Mouse (Mus musculus) mature B cell (primary cell): ENCODE measurements around the gene Mctp2.

Experiments
- in situ Hi-C: fragments of 300-500 bp; cut with MboI; formaldehyde crosslinking; loops from 2 replicates; pipeline ENCODE4 v1.14.3; 2019

Gene Mctp2

DNA sequence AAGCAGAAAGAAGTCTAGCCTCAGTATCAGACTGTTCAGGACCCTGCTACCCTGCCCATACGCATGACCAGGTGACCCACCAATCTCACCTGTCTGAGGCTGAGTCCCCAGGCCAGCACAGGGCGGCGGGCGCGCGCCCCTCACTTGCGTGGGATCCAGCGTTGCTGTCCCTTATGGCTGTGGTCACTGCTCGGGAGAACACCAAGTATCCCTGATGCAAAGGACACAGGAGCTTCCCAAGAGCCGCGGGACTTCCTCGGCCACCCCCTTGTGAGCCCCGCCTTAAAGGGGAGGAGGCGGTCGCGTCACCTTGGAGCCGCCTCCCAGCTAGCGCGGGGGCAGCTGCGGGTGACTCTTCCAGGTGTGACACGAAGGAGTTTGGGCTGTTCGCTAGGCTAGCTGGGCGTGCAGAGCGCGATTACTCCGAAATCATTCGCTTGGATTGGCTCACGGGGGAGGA lies at the start of gene Mctp2:
TSS of gene Mctp2 (minus strand) at position 227 of the 460 bp plus-strand sequence.
- in situ Hi-C loops = no loop called here

GRCm38 (mm10) chr7:72345901-72346300 lies 39.5 kb upstream of the Mctp2 start:
- in situ Hi-C loops = loop anchor here (5.0 kb wide), 1 partner anchor 104 kb away; no protein-coding TSS in a partner anchor

- in situ Hi-C loops = no loop called here
Observed at GRCm38 (mm10) chr7:72343751-72344150, 37.3 kb upstream of the Mctp2 start.

GRCm38 (mm10) chr7:72342822-72343221 lies 36.4 kb upstream of the Mctp2 start:
- in situ Hi-C loops = no loop called here

DNA sequence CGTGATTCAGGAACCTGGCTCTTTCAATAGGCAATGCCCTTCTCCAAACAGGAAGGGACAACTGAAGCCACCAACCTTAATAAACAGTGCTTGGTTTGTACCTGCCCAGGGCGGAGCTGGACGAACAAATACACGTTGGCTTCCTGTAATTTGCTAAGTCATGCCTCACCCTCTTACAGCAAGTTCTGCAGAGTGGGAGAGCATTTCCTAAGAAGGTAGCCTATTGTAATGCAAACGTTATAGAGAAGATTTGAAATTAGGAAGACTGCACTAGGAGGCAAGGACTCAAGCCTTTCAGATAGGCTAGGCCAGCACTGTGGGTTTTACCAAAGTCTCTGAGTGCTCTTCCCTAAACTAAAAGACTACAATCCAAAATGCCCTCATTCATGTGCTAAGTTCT lies 19.6 kb upstream of the Mctp2 start:
- in situ Hi-C loops = no loop called here

GRCm38 (mm10) chr7:72320906-72321305 lies 14.5 kb upstream of the Mctp2 start:
- in situ Hi-C loops = no loop called here

DNA sequence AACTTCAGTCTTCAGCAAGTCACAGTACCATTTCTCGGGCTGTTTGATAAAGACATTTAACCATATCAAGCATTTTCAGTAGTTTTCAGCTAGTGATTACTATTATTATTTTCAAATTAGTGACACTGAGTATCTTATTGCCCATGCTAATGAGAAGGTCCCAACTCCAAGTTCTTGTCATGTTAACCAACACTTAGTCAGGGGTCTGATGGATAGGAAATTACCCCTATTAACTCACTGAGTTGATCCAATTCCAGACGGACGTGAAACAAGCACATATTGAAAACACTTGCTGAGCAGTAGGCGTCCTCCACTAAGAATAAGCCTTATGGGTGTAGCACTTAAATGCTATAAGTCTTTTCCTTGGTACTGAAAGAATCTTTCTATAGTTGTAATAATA lies 14.0 kb upstream of the Mctp2 start:
- in situ Hi-C loops = no loop called here

DNA sequence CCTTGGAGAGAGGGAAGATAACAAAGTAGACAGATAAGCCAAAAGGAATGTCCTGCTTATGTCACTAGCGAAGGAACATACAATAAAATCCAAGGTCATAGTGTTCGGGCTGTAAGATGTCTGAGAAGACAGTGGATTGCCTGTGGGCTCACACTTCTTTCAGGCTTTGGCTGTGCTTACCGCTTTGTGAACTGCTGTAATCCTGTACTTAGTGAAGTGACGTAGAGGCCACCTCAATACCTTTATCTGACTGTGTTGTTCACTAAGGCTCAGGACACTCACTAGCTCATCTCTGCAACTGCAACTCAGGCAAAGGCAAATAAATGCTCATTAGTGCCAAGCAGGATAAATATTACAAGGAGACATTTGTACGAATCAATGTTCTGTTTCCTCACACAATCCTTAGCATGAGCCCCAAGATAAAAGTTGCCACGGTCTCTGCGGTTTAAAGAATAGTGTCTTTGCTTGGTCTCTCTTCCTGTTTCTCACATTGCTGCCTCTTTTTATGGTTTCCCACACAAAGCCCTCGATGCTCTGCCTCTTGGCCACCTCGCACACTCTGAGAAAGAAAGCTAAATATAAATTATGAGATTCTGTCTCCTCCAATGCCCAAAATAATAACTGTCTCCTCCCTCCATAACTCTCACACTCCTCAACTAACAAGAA lies 8.1 kb upstream of the Mctp2 start:
- in situ Hi-C loops = no loop called here

GRCm38 (mm10) chr7:72313908-72314307 lies 7.5 kb upstream of the Mctp2 start:
- in situ Hi-C loops = no loop called here

GRCm38 (mm10) chr7:72311582-72311981 lies 5.2 kb upstream of the Mctp2 start:
- in situ Hi-C loops = no loop called here

DNA sequence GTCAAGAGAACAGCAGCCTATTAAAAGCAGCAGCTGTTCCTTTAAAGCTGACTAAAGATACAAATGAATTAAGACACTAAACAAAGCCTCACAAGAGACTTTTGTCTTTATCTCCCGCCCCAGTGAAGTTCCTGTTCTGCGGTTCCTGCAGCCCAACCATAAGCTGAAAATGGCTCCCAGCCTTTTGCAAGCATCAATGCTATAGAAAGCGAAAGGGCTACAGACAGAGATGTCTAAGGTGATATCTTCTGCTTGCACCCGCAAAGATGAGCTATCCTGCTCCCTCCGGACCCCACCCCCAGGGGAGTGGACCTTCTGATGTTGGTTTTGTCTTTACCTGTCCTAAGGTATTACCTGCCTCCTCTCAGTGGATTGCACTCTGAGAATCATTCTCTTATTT lies 1.7 kb upstream of the Mctp2 start:
- in situ Hi-C loops = no loop called here

DNA sequence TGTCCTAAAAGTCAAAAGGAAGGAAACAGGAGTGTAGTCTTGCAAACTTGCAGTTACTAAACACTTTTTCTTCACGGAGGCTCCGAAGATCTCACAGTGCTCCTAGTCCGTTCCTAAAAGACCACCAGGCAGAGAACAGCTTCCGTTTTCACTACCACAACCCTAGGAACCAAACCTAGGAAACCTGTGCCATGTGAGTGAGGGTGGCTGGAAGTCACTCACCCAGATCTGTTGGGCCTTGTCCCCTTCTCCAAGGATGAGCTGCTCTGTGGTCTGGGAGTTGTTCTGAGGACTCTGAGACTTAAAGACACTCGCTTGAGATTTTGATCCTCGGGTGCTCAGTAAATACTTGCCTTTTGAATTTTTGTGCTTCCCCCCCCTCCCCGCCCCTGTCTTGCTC lies 439 bp upstream of the Mctp2 start:
- in situ Hi-C loops = no loop called here

- in situ Hi-C loops = no loop called here
Observed at GRCm38 (mm10) chr7:72305971-72306370, 437 bp downstream of the Mctp2 start.

DNA sequence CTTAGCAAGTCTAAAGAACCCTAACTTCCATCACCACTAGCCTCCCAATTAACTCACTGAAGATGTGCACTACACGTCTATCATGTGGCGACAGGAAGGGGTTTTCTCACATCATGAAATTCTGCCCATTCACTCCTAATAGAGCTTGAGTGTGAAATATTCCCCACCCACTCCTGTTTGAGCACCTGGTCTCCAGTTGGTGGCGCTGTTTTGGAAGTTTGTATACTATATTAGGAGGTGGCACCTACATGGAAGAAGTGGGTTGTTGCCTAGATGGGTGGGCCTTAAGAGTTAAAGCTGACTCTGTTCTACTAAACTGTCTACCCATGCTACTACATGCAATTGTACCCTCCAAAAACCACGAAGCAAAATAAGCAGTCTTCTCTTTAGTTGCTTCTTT lies 4.7 kb downstream of the Mctp2 start:
- in situ Hi-C loops = no loop called here

DNA sequence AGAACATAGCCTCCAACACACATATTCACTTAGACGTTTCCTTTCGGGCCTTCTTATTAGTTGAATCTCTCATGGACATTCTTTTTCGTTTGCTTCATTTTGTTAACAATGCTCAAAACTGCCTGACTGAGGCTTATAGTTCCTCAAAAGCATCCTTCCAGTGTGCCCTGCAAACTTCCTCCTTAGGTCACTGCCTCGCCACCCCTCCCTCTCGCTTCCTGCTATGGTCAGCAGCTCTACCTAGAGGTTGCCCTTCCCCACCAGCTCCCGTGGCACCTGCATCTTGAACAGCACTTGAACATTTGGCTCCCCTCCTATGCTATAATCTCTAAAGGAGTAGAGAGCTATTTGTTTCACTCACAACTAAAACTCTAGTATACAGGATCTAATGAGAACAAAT lies 6.7 kb downstream of the Mctp2 start:
- in situ Hi-C loops = no loop called here

- in situ Hi-C loops = no loop called here
Observed at GRCm38 (mm10) chr7:72297013-72297412, 9.4 kb downstream of the Mctp2 start.

DNA sequence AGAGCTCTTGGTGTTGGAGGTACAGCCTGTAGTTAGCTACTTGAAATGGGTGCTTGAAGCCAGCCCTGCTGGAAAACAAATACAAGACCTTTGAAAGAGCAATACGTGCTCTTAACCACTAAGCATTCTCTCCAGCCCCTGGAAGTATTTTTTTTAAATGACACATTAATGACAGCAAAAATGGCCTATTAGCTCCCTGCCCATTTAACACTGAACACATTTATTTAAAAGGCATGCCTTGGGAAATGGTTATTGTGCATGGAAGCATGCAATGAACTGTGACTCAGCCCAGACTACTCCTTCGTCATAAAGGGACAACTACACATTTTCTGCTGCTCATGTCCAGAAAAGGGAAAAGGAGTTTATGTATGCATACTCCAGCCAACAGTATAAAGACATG lies 10.2 kb downstream of the Mctp2 start:
- in situ Hi-C loops = no loop called here

DNA sequence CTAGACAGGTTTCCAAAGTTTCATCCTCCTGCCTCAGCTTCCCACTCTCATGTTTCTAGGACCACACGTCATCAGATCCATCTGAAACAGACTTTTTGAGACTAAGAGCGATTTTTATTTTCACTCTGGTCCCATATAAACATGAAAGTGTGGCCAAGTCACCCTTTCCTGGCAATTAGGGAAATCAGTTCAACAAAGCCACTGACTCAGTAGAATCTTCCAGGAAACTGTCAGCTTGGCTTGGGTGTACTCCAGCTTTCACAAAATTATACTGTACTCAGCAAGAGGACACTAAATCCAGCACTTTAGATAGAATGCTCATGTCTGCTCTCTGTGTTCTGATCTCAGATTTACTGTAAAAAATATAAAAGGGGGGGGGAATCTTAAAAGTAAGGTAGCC lies 11.5 kb downstream of the Mctp2 start:
- in situ Hi-C loops = no loop called here

DNA sequence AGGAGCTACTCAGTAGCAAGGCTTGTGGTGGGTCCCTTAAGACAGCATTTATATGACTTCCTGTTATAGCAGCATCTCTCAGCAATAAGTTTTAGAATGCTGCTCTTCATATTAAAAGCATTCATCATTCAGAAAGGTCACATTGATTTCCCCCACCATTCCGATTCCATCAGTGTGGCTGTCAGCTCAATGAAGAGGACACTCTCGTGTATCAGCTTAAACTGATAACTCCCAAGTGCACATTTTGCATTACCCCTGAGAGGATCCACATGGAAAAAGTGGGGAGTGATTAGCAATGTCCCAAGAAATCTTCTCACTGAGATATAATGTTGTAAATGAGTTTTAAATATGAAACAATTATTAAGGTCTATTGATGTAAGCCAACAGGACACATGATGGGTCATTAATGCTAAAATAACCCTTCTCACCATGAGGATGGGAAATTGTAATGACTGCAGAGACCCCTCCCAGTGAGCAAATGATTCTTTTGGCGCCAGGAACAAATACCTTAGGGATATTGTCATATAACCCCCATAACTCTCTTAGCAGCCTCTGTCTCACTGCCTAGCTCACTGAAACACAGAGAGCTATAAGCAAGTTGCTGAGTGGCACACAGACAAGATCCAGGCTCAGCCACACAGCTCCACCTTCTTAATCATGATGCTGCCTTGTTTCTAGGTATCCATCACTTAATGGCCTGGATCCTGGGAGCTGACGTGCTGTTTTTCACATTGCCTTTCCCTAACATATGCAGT lies 12.4 kb downstream of the Mctp2 start:
- in situ Hi-C loops = no loop called here

- in situ Hi-C loops = no loop called here
Observed at GRCm38 (mm10) chr7:72292232-72292913, 14.0 kb downstream of the Mctp2 start.

GRCm38 (mm10) chr7:72280721-72281120 lies 25.7 kb downstream of the Mctp2 start:
- in situ Hi-C loops = no loop called here

- in situ Hi-C loops = no loop called here
Observed at GRCm38 (mm10) chr7:72278412-72278811, 28.0 kb downstream of the Mctp2 start.

DNA sequence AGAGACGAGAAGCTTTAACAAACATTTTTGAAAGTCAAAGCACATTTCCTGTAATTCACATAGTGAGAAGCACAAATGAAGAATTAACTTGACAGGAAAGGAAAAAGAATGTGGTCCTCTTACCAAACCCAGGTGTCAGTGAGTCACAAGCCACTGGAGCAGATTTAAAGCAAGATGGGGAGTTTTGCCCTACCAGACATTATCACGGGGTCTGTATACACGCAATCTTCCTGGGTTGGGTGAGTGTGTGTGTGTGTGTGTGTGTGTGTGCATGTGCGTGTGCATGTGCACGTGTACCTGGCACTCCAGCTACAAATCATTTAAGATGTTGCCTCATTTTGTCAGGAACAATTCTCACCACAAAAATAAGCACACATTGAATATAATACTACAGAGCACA lies 30.9 kb downstream of the Mctp2 start:
- in situ Hi-C loops = no loop called here
